ENCODE assay signal across 16 mouse cellular contexts in the genomic region with DNA sequence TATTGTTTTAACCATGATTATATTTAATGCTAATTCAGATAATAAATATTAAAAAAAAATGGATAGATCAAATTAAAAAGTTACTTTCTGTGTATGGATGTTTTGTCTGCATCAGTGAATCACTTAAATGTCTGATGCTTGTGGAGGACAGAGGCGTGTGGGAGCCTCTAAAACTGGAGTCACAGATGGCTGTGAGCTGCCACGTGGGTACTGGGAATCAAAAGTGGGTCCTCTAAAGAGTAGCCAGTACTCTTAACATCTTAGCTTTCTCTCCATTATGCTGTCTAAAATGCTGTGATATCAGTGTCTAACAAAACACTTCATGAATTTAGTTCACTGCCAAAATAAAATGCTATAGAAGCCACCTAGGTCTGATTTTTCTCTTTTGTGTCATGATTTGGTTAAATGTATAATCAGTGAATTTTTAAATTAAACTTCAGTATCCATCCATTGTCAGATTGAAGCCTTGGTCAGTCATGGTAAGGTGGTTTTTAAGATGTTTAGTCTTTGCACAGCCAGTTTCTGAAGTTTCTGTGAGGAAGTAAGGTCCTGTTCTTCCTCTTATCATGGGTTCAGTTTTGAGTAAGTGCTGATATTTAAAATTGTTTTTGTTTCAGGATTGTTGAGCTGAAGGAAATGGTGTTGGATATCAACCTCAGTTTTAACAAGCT.
"Had no signal": no experiment of that assay in that cellular context is flagged by ENCODE, and none has a peak within 500 bp of the region (broad histone marks: within the 10 kb centered on the region; RNA-seq: fewer than 3 reads in every experiment).

No protein-coding gene starts in this region.

- H3K4me1 ChIP-seq: limb, embryonic 15.5 days; liver, embryonic 12.5 days; midbrain, embryonic 15.5 days; neural tube, embryonic 12.5 days; stomach, embryonic 15.5 days had no signal

- H3K27ac ChIP-seq: limb, embryonic 15.5 days; midbrain, embryonic 15.5 days; neural tube, embryonic 12.5 days; stomach, embryonic 15.5 days had no signal

- DNase-seq: kidney, adult 9 months; kidney, postnatal 10 days; layer of hippocampus, adult 9-11 months; layer of hippocampus, postnatal 36 days; lung, embryonic 14.5 days; lung, postnatal 10 days; lung, postnatal 4 days; retina, postnatal 1 day; right cerebral cortex, postnatal 14 days; thymus, postnatal 4 days had no signal

- H3K27me3 ChIP-seq: limb, embryonic 15.5 days; liver, embryonic 12.5 days; megakaryocyte, embryonic 14.5 days; midbrain, embryonic 15.5 days; neural tube, embryonic 12.5 days; stomach, embryonic 15.5 days had no signal

- H3K4me3 ChIP-seq: limb, embryonic 15.5 days; liver, embryonic 12.5 days; megakaryocyte, embryonic 14.5 days; midbrain, embryonic 15.5 days; neural tube, embryonic 12.5 days; stomach, embryonic 15.5 days had no signal
